Mouse (Mus musculus): Measurements from ENCODE around the gene BC004004. TPM values are rescaled to one million over a fixed set of nuclear protein-coding genes. Genes with fewer than 3 reads are reported as not detected.

BC004004 gene
- 89.5 and 91.0 TPM in 2 replicates for polyA plus RNA-seq (2012; rRNA removed)

DNA sequence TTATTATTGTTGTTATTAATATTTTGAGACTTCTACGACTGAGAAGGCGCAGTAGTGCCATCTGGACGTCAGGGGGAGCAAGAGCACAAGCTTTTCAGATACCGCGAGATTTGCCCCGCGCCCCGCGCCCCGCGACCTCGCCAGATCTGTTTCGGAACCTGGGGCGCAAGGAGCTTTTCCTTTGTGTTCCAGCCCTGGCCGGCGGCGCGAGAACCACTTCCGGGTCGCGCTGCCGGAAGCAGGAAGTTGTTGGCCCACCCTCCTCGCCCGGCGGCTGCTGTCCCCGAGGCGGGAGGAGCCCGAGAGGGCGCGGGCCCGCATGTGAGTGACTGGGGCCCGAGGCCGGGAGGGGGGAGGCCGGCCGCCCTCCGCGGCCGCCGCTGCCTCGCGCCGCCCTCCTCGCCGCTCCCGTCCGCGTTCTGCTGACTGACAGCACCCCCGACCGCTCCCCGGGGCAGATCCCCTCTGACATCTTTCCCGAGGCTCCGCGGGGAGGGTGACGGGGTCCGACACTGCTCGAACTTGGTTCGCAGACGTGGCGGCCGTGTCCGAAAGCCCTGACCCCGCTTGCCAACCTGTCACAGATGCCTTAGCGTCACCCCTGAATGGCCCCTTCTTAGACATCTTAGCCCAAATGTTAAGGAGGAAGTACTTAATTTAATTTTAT lies at the start of gene BC004004:
TSS of gene BC004004 (plus strand) at position 107 of the 667 bp plus-strand sequence.

DNA sequence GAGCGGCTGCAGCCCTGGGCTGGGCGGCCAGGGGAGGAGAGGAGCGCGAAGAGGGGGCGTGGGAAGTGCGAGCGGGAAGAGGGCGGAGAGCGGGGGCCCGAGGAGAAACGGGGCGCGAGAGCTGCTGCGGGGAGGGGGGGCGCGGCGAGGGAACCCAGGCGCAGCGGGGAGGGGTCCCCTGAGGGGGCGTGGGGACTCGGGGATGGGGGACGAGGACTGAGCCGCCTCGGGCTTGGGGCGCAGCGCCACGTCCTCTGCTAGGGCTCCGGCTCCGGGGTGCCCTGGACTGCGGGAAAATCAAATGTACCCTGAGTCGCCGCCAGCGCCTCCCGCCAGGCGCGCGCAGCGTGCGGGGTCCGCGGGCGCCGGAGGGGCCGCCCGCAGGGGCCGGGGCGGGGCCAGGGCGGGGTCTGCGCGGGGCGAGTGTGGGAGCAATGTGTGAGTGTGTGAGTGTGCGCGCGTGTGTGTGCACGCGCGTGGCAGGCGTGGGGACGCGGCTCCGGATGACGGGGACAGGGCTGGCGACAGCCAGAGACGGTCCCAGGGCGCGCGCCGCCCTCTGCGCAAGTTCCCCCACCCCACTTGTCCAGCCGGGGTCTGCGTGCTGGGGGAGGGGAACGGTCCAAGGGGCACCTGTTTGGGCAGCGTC lies 30.7 kb upstream of the BC004004 start, which contains the start of gene Cpne5:
TSS of gene Cpne5 (minus strand) at position 396 of the 649 bp plus-strand sequence.

DNA sequence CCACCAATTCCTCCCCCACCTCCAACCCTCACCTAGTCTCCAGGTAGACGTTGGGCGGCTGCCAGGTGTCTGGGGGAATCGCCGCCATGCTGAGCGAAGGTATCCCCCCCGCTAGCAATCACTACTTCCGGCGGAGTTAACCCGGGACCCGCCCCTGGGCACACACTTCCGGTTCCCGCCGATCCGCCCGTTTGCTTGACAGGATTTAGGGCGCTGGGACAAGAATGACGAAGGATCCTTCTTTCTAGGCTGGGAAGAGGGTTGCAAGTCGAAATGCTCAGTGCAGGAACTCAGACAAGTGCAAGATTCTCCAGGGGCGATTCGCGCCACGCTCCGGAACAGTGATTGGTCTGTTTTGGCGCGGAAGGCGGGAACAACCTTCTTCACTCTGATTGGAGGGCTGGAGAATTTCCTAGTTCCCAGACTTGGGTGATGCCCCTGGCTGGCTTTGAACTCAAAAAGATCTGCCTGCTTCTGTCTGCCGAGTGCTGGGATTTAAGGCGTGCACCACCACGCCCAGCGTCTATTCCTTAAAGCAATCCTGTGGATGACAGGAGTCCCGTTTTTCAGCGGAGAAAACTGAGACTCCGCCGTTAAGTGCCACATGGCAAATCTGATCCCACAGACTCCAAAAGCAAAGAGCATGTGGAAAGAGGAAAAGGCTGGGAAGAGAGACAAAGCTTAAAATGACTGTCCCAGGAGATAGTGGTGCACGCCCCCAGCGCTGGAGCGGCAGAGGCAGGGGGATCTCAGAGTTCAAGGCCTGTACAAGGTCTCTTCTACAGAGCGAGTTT lies 4.6 kb upstream of the BC004004 start, which contains the start of gene Ppil1:
TSS of gene Ppil1 (minus strand) at position 347 of the 794 bp plus-strand sequence.

DNA sequence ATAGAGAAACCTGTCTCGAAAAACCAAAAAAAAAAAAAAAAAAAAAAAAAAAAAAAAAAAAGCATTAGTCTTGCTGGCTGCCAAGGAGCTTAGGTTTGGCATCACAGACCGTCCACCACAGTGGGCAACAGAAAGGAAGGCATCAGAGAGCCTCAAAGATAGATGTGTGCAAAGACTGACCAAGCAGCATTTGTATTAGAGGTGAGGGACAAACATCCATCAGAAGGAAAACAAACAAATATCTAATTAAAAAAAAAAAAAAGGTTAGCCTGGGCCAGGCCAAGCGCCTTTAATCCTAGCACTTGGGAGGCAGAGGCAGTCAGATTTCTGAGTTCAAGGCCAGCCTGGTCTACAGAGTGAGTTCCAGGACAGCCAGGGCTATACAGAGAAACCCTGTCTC lies 48.8 kb downstream of the BC004004 start, which contains the start of gene Pi16:
TSS of gene Pi16 (plus strand) at position 301 of the 400 bp plus-strand sequence.

DNA sequence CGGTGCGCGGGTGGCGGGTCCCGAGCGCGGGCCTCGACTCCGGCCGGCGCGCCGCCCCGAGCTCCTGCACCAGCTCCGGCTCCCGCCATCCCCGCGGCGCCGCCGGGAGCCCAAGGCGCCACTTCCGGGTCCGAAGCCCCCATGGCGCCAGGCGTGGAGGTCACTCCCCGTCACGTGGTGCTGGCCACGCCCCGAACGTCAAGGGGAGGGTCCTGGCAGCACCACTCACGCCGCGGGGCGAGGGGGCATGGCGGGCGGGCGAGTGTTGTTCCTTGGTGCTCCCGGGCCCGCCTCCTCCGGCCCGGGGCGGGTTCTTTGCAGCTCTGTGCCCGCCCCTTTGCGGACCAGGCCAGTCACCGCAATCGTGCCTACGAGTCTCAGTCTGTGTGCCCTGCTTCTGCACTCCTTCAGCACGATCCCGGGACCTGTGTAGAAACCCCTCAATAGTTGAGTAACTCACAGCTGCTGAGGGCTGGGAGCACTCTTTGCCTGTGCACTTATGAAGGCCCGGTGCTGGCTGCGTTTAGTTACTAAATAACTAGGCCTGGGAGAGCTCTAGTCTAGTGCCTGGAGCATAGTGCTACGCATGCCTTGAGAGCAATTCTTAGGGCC lies 79.2 kb downstream of the BC004004 start, which contains the start of gene Mtch1:
TSS of gene Mtch1 (minus strand) at position 290 of the 612 bp plus-strand sequence.

DNA sequence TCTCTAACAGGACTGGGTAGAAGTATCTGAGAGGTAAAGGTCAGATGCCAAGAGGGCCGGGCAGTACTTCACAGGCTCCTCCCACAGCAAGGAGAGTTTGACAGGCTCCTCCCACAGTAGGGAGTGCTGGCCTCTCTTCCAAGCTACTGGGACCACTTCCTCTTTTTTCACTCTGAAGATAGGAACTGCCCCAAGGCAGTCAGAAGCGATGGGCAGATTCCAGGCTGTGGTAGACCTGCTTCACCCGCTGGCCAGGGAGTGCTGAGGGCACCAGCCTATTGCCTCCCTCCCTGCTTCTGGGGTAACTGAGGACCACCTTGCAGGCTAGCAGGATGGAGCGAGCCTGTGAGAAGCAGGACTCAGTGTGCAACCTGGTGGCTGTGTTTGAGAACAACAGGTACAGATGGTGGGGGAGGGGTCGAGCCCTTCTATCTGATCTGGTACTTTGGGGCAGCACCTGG lies 92.2 kb downstream of the BC004004 start, which contains the start of gene Fgd2:
TSS of gene Fgd2 (plus strand) at position 154 of the 461 bp plus-strand sequence.

Other genes with a start within 250 kb of the BC004004 start
- 330 and 355 TPM in 2 replicates for gene Srsf3, start 236.2 kb upstream of the BC004004 start, polyA plus RNA-seq (2012; rRNA removed)
- gene Cdkn1a, start 177.8 kb upstream of the BC004004 start, polyA plus RNA-seq (2012; rRNA removed) = 45.1 and 51.9 TPM in 2 replicates
- gene Rab44, start 154.6 kb upstream of the BC004004 start, polyA plus RNA-seq (2012; rRNA removed) = 0.06 and 0.19 TPM in 2 replicates
- gene Cpne5, start 30.6 kb upstream of the BC004004 start, polyA plus RNA-seq (2012; rRNA removed) = 55.1 and 68.9 TPM in 2 replicates
- gene Ppil1, start 4.6 kb upstream of the BC004004 start, polyA plus RNA-seq (2012; rRNA removed) = 61.0 and 69.0 TPM in 2 replicates
- 4.5 and 5.2 TPM in 2 replicates for gene Pi16, start 48.9 kb downstream of the BC004004 start, polyA plus RNA-seq (2012; rRNA removed)
- 659 and 663 TPM in 2 replicates for gene Mtch1, start 79.1 kb downstream of the BC004004 start, polyA plus RNA-seq (2012; rRNA removed)
- gene Fgd2, start 92.1 kb downstream of the BC004004 start, polyA plus RNA-seq (2012; rRNA removed) = 11.3 and 13.4 TPM in 2 replicates
- gene Pim1, start 222.0 kb downstream of the BC004004 start, polyA plus RNA-seq (2012; rRNA removed) = 8.8 and 10.0 TPM in 2 replicates

All from central nervous system, embryonic 18 days (tissue).